Mouse (Mus musculus) heart, postnatal 14 days (tissue): Measurements from ENCODE around the gene Lama4. TPM values are rescaled to one million over a fixed set of nuclear protein-coding genes. Genes with fewer than 3 reads are reported as not detected.

Experiments
- DNase-seq, 2 experiments: peaks; one replicate each; pipeline ENCODE4 v3.0.0; 2021 to 2022
- intact Hi-C: fragments of 180-260 bp; cut with DNase I; formaldehyde crosslinking; loops from one replicate; pipeline ENCODE4 v1.15.1; 2025
- total RNA-seq, 2 experiments: library from RNA; stranded (reverse); gene quantifications; 2 replicates each; pipeline ENCODE4 v1.2.3; 2021

Lama4 gene
- total RNA-seq, 2 experiments from 2014 or later, result 123 to 133 TPM

DNA sequence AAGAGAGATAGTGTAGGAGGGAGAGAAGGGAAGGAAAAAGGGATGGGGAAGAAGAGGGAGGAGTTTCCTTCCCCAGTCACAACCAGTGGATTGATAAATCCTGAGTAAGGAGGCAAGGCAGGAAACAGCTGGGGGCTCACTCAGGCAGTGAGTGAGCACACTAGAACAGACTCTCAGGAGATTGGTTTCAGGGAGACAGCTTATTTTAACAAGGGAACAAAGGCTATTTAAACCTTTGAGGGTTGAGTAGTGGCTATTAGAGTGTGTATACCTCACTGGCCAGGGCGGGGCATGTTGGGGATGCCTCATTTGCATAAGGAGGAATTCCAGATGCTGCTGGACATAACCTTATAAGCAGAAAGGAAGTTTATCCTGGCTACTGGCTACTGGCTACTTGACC lies 27.5 kb downstream of the Lama4 start:
- intact Hi-C loops, result no loop called here
- no peak for DNase-seq

GRCm38 (mm10) chr10:38993632-38994424 lies 28.5 kb downstream of the Lama4 start:
- intact Hi-C loops, result no loop called here
- DNase-seq, result no peak

DNA sequence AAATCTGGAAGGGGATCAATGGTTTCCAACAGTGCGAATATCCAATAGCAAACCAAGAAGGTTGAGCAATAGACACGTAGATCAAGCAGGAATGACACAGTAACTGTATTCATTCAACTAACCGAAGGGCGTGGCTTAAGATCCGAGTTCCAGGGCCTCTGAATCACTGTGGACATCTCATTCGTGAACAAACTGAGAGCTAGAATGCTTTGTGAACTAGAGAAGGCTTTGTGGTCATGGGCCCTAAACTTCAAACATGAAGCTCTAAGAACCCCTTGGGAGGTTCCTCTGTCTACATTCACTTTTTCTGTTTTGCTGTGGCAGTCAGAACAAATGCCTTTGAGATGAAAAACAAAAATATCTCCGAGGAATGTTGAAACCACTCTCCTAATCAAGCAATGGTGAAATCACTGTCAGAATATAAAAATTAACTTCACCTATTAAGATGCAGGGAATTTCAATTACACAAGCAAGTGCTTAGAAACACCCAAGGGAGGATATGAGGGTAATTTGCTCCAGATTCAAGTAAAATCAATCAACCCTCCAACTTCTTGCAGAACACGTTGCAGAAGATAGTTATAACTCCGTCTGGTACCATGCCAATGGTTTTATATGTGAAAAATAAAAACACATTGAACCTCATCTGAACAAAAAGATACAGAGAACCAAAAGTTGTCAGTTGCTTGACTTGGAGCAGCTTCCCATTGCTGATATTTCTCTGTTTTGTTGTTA lies 29.6 kb downstream of the Lama4 start:
- intact Hi-C loops, result no loop called here
- DNase-seq, result no peak

DNA sequence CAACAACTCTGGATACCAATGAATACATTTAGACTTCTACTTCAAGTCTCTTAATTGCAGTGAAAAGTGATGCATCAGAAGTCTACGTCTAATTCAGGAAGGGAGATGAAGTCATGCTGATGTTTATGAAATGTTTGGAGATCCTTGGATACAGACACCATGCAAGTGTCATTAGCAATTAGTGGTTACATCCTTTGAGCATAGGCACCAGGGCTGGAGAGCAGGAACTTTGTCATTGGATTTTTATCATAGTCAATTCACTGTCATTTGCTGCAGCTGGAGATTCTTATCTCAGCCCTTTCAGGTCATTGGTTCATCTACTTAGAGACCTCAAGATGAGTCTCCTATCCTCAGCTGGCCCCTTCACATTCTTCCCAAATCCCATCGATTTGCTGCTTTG lies 30.6 kb downstream of the Lama4 start:
- intact Hi-C loops, result no loop called here
- DNase-seq, result no peak

- intact Hi-C loops, result no loop called here
- no peak for DNase-seq
These were observed 35.6 kb downstream of the Lama4 start for GRCm38 (mm10) chr10:39000951-39001350.

DNA sequence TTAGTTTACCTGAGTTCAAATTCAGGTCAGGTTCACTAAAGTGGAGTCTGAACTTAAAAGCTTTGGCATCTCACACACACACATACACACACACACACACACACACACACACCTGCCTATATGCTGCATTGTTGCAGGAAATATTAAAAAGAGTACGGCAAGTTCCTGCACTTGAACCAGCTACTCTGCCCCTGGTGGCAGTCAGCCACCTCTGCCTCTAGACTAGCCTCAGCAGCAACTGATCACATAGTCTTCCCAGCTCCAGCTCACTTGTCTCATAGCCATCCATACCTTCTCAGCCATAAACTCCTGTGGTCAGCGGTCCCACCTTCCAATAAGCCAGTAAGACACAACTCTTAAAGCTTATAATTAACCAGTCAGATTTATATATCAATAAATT lies 37.2 kb downstream of the Lama4 start:
- DNase-seq, result no peak
- intact Hi-C loops, result no loop called here

- intact Hi-C loops, result no loop called here
- no peak for DNase-seq
These were observed 38.2 kb downstream of the Lama4 start for GRCm38 (mm10) chr10:39003520-39003919.

GRCm38 (mm10) chr10:39005494-39005893 lies 40.2 kb downstream of the Lama4 start:
- DNase-seq, result peak in 1 of 2 experiments; percentile 31
- intact Hi-C loops, result loop anchor here (5.0 kb wide), 1 partner anchor 38 kb away; the partner anchor contains the start of gene Lama4

GRCm38 (mm10) chr10:39006433-39007105 lies 41.3 kb downstream of the Lama4 start:
- intact Hi-C loops, result loop anchor here (5.0 kb wide), 1 partner anchor 39 kb away; the partner anchor contains the start of gene Lama4
- DNase-seq, result no peak

DNA sequence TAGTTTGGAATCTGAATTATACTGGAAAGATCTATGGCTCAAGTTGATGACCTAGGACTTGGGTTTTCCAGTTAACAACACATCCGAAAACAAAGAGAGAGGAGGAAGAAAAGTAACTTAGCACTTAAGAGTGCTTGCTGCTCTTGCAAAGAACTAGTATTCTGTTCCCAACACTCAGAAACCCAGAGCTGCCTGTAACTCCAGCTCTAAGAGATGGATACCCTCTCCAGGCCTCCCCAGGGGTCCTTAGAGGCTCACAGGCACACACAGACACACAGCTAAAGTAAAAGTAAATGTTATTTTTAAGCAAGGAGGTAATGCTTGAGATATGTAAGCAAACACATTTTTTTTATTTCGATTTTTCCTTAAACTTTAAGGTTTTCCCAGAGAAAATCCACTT lies 49.5 kb downstream of the Lama4 start:
- intact Hi-C loops, result no loop called here
- DNase-seq, result no peak

DNA sequence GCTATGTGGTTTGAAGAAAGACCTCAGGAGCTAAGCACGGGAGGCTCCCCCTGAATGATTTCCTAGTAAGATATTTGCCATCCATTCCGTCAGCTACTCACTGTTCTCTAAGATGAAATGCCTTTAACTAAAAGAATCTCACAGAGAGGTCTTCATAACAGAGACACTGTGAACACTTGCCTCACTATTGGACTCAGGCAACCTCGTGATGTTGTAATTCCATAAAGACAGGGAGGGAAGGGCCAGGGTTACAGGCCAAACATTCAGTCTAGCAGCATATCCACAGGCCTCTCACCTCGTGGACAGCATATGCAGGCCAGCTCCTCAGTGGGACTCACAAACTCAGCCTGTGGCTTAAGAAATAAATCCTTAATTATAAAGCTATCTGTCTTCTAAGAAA lies 52.7 kb downstream of the Lama4 start:
- no peak for DNase-seq
- intact Hi-C loops, result no loop called here

DNA sequence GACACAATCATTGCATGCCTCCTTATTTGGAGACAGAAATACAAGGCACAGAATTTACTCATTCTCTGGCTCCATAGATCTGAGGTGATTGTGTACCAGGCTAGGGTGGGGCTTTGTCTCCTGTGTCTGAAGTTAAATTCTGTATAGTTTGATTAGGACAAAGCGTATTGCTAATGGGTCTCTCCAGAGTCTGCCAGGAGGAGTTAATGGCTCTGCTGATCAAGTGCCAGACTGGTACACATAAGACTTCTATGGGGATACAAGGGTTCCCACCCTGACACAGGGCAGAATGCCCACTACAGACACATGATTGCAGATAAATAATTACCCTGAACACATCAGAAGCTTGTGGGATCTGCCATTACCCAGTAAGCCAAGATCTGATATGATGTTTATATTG lies 53.3 kb downstream of the Lama4 start:
- DNase-seq, result no peak
- intact Hi-C loops, result no loop called here

DNA sequence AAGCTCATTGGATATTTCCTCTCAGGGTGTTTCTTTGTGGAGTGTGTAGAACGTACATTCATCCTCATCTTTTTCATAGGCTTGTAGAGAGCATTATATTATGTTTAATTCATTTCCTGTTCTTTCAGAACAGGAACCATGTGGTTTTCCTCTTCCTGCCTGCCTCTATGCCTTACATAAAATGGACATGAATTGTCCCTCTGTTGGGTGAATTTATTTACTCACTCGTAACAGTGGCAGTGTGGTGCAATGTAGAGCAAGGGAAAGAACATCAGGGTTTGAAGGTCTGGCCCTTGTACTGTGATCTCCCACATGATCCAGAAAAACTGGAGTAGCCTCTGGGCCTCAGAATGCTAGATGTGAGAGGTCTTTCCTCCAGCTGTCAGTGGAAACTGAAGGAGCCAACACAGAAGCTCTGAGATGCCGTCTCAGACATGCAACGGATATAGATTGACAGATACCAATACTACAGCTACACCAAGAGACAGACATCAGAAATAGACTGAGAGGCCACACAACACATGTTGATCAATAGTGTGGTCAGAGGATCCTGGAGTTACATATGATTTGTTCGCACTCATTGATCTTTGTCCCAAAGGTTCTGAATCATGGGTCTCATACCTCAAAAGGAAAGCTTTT lies 58.4 kb downstream of the Lama4 start:
- intact Hi-C loops, result loop anchor here (2.0 kb wide), 1 partner anchor 15 kb away; no protein-coding TSS in a partner anchor
- DNase-seq, result no peak

DNA sequence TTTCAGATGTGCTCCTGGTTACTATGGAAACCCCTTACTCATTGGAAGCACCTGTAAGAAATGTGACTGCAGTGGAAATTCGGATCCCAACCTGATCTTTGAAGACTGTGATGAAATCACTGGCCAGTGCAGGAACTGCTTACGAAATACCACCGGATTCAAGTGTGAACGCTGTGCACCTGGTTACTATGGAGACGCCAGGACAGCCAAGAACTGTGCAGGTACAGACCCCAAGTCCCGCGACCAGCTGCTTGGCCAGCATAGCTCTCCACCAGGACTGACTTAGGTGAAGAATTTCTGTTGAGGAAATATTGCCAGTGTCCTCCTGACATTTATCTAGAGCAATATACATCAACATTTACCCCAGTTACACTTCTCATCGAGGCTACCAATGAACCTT lies 61.2 kb downstream of the Lama4 start:
- no peak for DNase-seq
- intact Hi-C loops, result loop anchor here (5.0 kb wide), 1 partner anchor 59 kb away; the partner anchor contains the start of gene Lama4

GRCm38 (mm10) chr10:39027058-39027457 lies 61.7 kb downstream of the Lama4 start:
- DNase-seq, result no peak
- intact Hi-C loops, result loop anchor here (5.0 kb wide), 1 partner anchor 60 kb away; the partner anchor contains the start of gene Lama4

GRCm38 (mm10) chr10:39028403-39028802 lies 63.1 kb downstream of the Lama4 start:
- intact Hi-C loops, result loop anchor here (5.0 kb wide), 1 partner anchor 61 kb away; the partner anchor contains the start of gene Lama4

DNA sequence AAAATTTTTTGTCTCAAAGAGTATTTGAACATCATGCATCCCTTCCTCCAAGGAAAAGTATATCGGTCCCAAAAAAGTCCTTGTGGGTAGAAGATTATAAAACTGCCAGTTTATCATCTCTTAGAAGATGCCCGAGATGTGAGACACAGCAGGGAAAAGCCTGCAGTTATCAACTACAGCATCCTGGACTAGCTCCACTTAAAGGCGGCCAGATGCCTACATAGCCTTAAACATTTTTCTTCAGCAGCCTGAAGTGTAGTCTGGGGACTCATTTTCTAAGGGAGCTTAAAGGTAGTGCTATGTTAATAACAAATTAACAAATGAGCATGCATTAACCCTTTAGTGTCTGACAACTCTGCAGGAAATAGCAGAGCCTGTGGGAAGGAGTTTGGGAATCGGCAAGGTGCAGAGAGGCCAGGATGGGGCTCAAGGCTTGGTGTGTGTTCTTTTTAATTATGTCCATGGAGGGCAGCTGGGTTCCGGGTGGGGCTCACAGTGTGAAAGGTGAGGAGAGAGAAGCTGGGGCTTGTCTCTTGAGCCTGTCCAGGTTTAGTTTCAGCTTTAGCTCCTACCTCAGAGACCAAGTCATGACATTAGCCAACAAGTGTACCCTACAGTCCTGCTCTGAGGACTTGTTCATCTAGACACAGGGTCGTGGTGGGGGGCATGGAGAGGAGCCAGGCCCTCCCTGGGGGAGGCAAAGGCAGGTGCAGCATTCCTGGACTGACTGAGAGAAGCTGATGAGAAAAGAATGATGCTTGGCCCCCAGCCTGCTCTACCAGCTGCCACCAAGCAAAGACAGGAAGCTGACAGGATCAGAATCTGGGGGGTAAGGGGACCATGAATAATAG lies 64.2 kb downstream of the Lama4 start:
- no peak for DNase-seq
- intact Hi-C loops, result loop anchor here (5.0 kb wide), 1 partner anchor 62 kb away; the partner anchor contains the start of gene Lama4

More at GRCm38 (mm10) chr10:39028403-39028802, 63.1 kb downstream of the Lama4 start:
- DNase-seq, result no peak

DNA sequence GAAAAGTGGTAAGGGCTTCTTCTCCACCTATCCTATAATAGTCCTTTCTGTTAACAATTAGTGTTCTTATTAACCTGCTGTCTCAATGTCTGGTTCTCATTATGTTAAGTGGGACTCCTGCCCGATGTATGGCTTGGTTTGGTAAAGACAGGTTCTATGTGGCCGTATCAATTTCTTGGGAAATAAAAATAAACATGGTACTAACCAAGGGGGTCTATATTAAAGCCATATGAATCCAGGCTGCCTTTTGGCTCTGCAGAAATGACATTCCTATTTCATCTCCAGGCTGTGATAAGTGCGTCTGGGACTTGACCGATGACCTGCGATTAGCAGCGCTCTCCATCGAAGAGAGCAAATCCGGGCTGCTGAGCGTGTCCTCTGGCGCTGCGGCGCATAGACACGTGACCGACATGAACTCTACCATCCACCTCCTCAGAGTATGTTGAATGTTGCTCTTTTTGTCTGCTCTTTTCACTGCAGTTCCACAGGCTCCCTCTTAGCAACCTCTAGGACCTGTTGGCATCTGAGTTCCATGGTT lies 64.9 kb downstream of the Lama4 start:
- DNase-seq, result no peak
- intact Hi-C loops, result no loop called here

DNA sequence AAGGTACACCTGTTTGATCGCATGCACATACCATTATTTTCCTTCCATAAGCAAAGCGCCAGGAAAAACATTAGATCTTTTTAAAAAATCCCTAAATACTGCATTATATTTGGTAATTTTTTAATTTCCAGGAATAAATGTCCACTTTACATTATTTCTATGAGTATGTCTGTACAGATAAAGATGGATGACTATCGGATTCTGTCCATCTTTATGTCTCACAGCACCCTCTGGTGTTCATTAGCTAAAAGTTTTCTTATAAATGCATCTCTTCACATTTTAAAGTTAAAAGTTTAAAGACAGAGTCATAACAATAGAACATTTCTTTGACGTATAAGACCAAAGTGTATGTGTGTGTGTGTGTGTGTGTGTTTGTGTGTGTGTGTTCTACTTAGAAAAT lies 74.2 kb downstream of the Lama4 start:
- intact Hi-C loops, result loop anchor here (1.0 to 2.0 kb wide), 2 partner anchors 151 to 163 kb away; no protein-coding TSS in a partner anchor
- DNase-seq, result no peak
